Mouse (Mus musculus) embryonic facial prominence, embryonic 13.5 days (tissue): ENCODE data around the gene Cyp2c68. TPM values are rescaled to one million over a fixed set of nuclear protein-coding genes. Genes with fewer than 3 reads are reported as not detected.

Source experiments
- polyA plus RNA-seq: library from polyadenylated mRNA; unstranded; fragments of >200 nt; fragmentation: Nextera tagmentation; extraction: Ambion mirVana; gene quantifications from 2 replicates; pipeline ENCODE4 v1.2.1, GENCODE M21; 2015

Gene Cyp2c68
- polyA plus RNA-seq, 1 experiment from 2014 or later, result not detected

Other genes with a start within 250 kb of the Cyp2c68 start
- gene Cyp2c39, start 230.2 kb downstream of the Cyp2c68 start, polyA plus RNA-seq, result not detected in 2 replicates
- not detected in 2 replicates for gene Cyp2c67, start 92.0 kb downstream of the Cyp2c68 start, polyA plus RNA-seq
- not detected in 2 replicates for gene Cyp2c40, start 71.8 kb upstream of the Cyp2c68 start, polyA plus RNA-seq
- gene Cyp2c69, start 145.7 kb upstream of the Cyp2c68 start, polyA plus RNA-seq, result not detected in 2 replicates